Mouse (Mus musculus): ENCODE data around the gene Hecw1.

GRCm38 (mm10) chr13:14306617-14307016 lies 216.4 kb downstream of the Hecw1 start:
- TF ChIP-seq ZC3H11A (IDR thresholded peaks at IDR 0.05; ENCODE audit: borderline replicate concordance, low read depth, low read length) (0 out of 2 replicates have a peak, but pooled peaks have one; percentile 28), ZNF384 (IDR thresholded peaks at IDR 0.05; ENCODE audit: low read depth, low read length) (no peak), CHD2 (IDR thresholded peaks at IDR 0.05; ENCODE audit: low read depth, low read length) (no peak), MAFK (IDR thresholded peaks at IDR 0.05; ENCODE audit: insufficient read depth, low read depth, low read length) (no peak), HCFC1 (IDR thresholded peaks at IDR 0.05; ENCODE audit: borderline replicate concordance, insufficient read depth, low read length) (no peak)
